Mouse (Mus musculus): Measurements from ENCODE around the gene Itgb5.

- TF ChIP-seq CTCF (IDR thresholded peaks at IDR 0.05 in 2 of 3, conservative IDR thresholded peaks at IDR 0.05 in 1 of 3; ENCODE audit: control insufficient read depth in 1 of 3, insufficient read depth in 1 of 3, low read depth in 2 of 3, low read length in 3 of 3, poor library complexity in 1 of 3, severe bottlenecking in 1 of 3) (no peak), HCFC1 (IDR thresholded peaks at IDR 0.05; ENCODE audit: low read depth, low read length) (no peak)
These were observed at the start of gene Itgb5 for GRCm38 (mm10) chr16:33829301-33829831.
